In the genomic region with DNA sequence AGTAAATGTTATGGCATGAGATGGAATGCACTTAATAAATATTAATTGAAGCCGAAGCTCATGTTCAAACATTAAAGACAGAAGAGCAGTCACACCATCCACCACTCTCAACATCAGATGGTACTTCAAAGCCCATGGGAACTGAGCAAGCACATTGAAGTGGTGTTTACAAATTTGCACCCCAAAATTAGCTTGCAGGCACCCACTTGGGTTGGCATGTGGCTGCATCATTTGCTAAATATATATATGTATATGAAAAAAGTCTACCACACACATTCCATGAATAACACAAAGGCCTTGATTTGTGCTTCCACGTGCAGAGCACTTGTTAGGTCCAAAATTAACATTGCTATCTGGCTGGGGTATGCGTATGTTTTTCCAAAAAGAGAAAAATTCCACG, we compare ENCODE assay signal across 12 mouse cellular contexts.
"Had no signal": no experiment of that assay in that cellular context is flagged by ENCODE, and none has a peak within 500 bp of the region (broad histone marks: within the 10 kb centered on the region; RNA-seq: fewer than 3 reads in every experiment).

No protein-coding gene starts in this region.

- ATAC-seq: intestine, postnatal 0 days; liver, postnatal 0 days; lung, postnatal 0 days; midbrain, embryonic 13.5 days; midbrain, embryonic 16.5 days had no signal

- DNase-seq: kidney, adult 2 months; kidney, postnatal 25 days; liver, postnatal 0 days; lung, embryonic 14.5 days; retina, postnatal 1 day; thymus, adult 2 months; thymus, postnatal 14 days; thymus, postnatal 4 days had no signal
